Mouse (Mus musculus): ENCODE data around the gene Ace2. TPM values are rescaled to one million over a fixed set of nuclear protein-coding genes. Genes with fewer than 3 reads are reported as not detected.

The Ace2 gene
- total RNA-seq, 2 experiments from 2014 or later, result 2.1 to 4.3 TPM

GRCm38 (mm10) chrX:164178856-164179255, 39.7 kb downstream of the Ace2 start:
- DNase-seq (ENCODE audit: low spot score in 2 of 2), result no peak

DNA sequence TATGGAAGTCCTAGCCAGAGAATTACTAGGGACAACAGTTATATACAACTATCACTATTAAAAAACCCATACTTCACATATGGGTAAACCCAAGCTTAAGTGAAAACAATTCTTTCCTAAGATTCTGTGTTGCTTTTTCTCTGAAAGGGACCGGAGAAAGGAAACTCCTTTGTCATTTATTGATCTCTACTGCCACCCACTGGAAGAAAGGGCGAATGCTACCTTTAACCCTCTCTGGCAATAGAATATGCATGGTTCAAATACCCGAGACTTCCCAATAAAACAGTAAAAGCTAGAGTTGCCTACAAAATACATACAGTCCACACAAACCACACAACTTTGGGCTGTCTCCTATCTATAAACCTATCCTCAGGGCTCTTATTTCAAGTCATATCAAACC, 40.6 kb downstream of the Ace2 start:
- DNase-seq (ENCODE audit: low spot score in 2 of 2), result peak; percentile 28 to 35

DNA sequence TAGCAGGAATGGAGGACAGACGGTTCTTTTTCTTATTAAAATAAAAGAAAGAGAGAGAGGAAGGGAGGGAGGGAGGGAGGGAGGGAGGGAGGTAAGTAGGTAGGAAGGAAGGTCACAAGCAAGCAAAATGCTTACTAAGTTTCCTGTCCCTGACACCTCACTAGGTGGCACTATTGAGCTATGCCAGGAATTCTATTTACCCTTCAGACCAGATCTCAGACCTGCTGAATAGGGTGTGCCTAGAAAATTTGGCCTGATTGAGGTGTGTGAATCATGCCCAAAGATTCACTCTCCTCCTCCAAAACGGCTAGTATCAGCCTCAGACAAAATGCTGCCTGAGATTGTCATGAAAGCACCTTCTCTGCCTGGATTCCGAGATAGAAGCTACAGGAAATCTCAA, 44.7 kb downstream of the Ace2 start:
- DNase-seq (ENCODE audit: low spot score in 2 of 2), result peak; percentile 18 to 25

DNA sequence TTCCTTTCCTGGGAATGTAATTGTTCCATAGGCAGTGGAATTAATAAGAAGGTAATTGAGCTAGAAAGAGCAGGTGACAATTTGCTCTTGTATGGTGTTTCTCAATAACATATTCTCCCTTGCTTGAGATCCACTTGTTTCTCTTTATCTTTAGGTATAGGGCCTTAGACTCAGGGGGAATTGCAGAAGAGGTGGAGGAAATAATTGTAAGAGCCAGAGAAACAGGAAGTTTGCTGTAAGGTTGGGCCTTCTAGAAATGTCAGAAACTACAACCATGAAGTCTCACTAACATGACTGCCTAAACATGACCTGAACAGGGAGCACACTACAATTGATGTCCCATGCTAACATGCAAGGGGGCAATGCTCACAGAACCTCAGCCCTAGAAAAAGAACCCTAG, 50.7 kb downstream of the Ace2 start:
- no peak for DNase-seq (ENCODE audit: low spot score in 2 of 2)

GRCm38 (mm10) chrX:164197679-164198078, 58.5 kb downstream of the Ace2 start:
- DNase-seq (ENCODE audit: low spot score in 2 of 2), result no peak

GRCm38 (mm10) chrX:164200547-164200946, 61.4 kb downstream of the Ace2 start:
- DNase-seq (ENCODE audit: low spot score in 2 of 2), result no peak

DNA sequence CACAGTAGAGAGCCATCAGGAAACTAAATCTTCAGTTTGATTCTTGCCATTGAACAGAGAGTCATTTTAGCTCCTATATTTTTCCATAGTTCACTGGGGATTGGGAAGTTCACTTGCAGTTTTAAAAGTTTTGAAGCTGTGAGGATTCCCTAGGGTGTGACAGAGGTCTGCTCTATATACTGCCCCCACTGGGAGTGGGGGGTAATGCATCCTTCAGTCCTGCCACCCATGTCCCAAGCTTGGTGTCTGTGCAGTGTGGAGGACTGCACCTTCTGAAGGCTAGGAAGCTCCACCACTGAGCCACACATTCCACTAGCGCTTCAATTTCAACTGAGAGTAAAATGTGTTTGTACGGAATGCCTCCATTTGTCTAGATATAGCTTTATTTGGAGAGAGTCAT, 82.9 kb downstream of the Ace2 start:
- peak in 1 of 2 experiments; percentile 1 for DNase-seq (ENCODE audit: low spot score in 2 of 2)

DNA sequence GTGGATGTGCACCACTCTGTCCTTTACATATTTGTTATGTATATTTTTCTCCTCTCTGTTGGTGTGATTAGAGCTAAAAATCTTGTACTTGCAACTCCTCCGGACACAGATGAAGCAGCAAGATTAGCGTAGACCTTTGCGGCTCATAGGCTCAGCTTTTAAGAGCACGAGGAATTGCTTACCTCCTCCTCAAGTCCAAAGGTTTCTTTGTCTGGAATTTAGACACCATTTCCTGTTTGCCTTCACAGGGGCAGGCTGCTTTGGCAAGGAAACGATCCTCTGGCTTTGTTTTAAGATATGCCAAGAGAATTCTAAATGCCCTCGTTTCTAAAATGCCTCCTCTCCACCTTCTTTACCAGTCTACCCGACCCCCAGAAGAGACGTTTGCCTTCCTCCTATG, 94.2 kb downstream of the Ace2 start:
- DNase-seq (ENCODE audit: low spot score in 2 of 2), result no peak

Other genes with a start within 250 kb of the Ace2 start
- gene Ap1s2, start 230.3 kb upstream of the Ace2 start, total RNA-seq (2021), result 10 to 100 TPM; 16.5 to 17.4 TPM
- gene Zrsr2, start 180.7 kb upstream of the Ace2 start, total RNA-seq (2021), result 10 to 100 TPM; 21.7 to 22.5 TPM
- 10 to 100 TPM; 26.1 to 46.2 TPM for gene Car5b, start 111.3 kb upstream of the Ace2 start, total RNA-seq (2021)
- gene Siah1b, start 62.8 kb upstream of the Ace2 start, total RNA-seq (2021), result 1 to 10 TPM; 4.8 to 5.0 TPM
- gene Cltrn, start 50.5 kb upstream of the Ace2 start, total RNA-seq (2021), result under 1 TPM in 1 of 2 experiments, not detected in 1; 0.80 TPM
- under 1 TPM; 0.27 to 0.45 TPM for gene Bmx, start 118.9 kb downstream of the Ace2 start, total RNA-seq (2021)
- gene Pir, start 130.0 kb downstream of the Ace2 start, total RNA-seq (2021), result 10 to 100 TPM in 1 of 2 experiments, 1 to 10 TPM in 1; 4.3 to 12.5 TPM
- gene Vegfd, start 234.0 kb downstream of the Ace2 start, total RNA-seq (2021), result 10 to 100 TPM; 26.2 to 65.4 TPM

Data from adrenal gland, adult 18-20 months (tissue).